Mouse (Mus musculus): ENCODE data around the gene Mc3r.

- TF ChIP-seq POLR2A (IDR thresholded peaks at IDR 0.05; ENCODE audit: low read depth, low read length) (no peak), CTCF (IDR thresholded peaks at IDR 0.05; ENCODE audit: borderline replicate concordance, insufficient read depth, low read length) (no peak)
These were observed 25.4 kb upstream of the Mc3r start for GRCm38 (mm10) chr2:172222891-172223290.
